Mouse (Mus musculus) B cell, adult 62 days (primary cell): ENCODE measurements around the gene Lamb1. TPM values are rescaled to one million over a fixed set of nuclear protein-coding genes. Genes with fewer than 3 reads are reported as not detected.

Source experiments
- total RNA-seq: library from RNA; stranded (reverse); gene quantifications from 4 replicates; pipeline ENCODE4 v1.2.4, GENCODE M21; 2023

Gene Lamb1
- total RNA-seq = 0.12 TPM in 1 of 4 replicates, not detected in the others

DNA sequence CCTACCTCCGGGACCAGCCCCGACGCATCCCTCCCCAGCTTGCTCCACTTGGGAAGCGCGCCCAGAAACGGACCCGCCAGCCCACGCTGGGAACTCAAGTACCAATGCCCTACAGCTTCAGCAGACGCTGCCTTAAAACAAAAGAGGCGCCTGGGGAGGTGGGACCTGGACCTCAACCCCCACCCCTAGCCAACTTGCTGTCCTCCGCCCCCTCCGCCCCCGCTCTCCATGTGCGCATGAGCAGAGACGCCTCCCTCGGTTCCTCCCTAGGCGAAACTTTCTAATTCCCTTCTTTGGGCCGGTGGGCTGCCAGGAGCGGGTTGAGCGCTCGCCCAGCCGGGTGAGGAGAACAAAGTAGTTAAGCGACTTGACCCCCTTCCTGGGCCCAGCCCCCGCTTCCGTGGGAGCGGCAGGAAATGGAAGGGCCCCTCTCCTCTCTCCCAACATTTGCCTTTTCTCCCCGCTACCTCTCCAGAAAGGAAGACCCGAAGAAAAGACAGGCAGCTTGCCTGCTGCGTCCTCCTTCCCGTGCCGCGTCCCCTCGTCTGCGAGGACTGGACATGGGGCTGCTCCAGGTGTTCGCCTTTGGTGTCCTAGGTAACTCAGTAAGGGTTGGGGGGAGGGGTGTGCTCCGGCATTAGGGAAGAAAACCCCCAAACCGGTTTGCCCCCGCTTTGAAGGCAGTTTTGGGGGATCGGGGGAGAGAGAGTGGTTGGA, at the start of gene Lamb1:
TSS of gene Lamb1 (plus strand) at position 230 of the 717 bp plus-strand sequence.

DNA sequence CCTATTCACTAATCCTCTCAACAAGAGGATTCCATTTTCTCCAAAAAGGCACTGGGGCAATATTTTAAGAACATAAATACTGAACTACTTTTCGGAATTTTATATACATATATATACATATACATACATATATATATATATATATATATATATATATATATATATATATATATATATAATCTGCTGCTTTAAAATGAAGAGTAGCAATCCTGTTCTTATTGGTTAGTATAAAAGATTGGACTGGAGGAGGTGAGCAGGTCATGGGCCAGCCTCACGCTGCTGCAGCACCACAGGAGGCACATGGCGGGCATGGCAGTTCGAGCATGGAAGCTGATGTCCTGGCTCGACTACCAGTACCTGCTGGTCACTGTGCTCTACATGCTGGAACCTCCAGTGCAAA, 24.6 kb upstream of the Lamb1 start, which contains the start of gene Gm6993:
TSS of gene Gm6993 (plus strand) at position 301 of the 400 bp plus-strand sequence.

GRCm38 (mm10) chr12:31350944-31351928, 86.2 kb downstream of the Lamb1 start, which contains the start of gene Dld:
Gene Dld, minus strand, starts transcription at chr12:31351453.

Other genes with a start within 250 kb of the Lamb1 start
- gene Fam110c, start 191.4 kb upstream of the Lamb1 start, total RNA-seq = not detected in 4 replicates
- gene Gm6993, start 24.5 kb upstream of the Lamb1 start, total RNA-seq = not detected in 4 replicates
- gene Dld, start 86.2 kb downstream of the Lamb1 start, total RNA-seq = 51.8 to 55.6 TPM (median 54.5 TPM) in 4 replicates
- not detected in 4 replicates for gene Slc26a3, start 125.6 kb downstream of the Lamb1 start, total RNA-seq
- gene Cbll1, start 234.4 kb downstream of the Lamb1 start, total RNA-seq = 29.7 to 35.2 TPM (median 33.7 TPM) in 4 replicates